Mouse (Mus musculus): ENCODE data around the gene Arhgap10. TPM values are rescaled to one million over a fixed set of nuclear protein-coding genes. Genes with fewer than 3 reads are reported as not detected.

The Arhgap10 gene
- polyA plus RNA-seq, 1 experiment = 0.32 TPM

DNA sequence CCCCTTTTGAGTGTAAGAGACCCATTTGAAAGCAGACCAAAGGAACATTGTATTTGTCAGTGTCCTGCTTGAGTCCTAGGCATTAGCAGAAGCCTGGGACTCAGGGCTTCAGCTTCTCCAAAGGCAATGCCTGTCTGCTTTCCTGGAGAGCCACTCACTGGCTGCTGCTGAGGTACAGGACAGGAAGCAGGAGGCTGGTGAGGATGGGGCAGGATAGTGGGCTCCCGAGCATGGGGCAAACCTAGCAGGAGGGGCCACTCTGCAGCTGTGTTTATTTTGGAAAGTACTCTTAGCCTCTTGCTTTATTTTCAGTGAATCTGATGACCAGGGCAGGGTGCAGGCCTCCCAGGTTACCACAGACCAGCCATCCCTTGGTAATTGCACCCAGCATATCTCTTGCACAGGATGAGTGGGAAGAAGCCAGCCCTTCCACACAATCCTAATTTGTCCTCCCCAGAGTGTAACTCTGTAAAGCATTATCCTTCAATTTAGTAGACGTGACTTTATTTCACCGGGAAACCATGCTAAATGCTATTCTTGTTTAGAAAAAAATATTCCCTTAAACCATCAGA lies 303.8 kb downstream of the Arhgap10 start:
- H3K27me3 ChIP-seq (ENCODE audit: control insufficient read depth) = no peaks in the 10 kb centered on the region
- H3K9me3 ChIP-seq (ENCODE audit: control insufficient read depth, low read length) = no peaks in the 10 kb centered on the region
- H3K4me3 ChIP-seq (replicated peaks) = no peak overlapping the region
- TF ChIP-seq TAL1 (IDR thresholded peaks at IDR 0.05; ENCODE audit: low read length) (no peak), GATA1 (IDR thresholded peaks at IDR 0.05; ENCODE audit: low read length) (no peak)
- H3K4me1 ChIP-seq (ENCODE audit: control insufficient read depth) = no peaks in the 10 kb centered on the region
- H3K36me3 ChIP-seq (ENCODE audit: control insufficient read depth) = no peaks in the 10 kb centered on the region

DNA sequence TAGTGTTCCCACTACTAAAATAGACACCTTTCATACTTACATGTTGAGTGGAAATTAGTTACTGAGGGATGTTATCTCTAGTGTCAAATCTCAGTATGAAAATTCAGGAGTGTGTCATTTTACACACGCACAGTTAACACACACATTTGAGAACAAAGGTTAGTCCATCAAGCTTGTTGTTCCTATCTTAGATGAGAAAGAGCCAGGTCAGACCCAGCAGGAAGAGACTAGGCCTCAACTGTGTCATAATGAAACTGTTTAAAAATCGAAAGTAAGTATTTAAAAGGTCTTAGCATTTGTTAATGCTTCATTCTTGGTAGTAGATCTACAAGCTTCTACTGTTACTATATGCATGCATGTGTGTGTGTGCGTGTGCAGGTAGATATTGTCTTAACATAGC lies 308.5 kb downstream of the Arhgap10 start:
- no peaks in the 10 kb centered on the region for H3K4me1 ChIP-seq (ENCODE audit: control insufficient read depth)
- no peaks in the 10 kb centered on the region for H3K36me3 ChIP-seq (ENCODE audit: control insufficient read depth)
- no peaks in the 10 kb centered on the region for H3K27me3 ChIP-seq (ENCODE audit: control insufficient read depth)
- H3K9me3 ChIP-seq (ENCODE audit: control insufficient read depth, low read length) = no peaks in the 10 kb centered on the region
- no peak overlapping the region for H3K4me3 ChIP-seq (replicated peaks)
- TF ChIP-seq TAL1 (IDR thresholded peaks at IDR 0.05; ENCODE audit: low read length) (no peak), GATA1 (IDR thresholded peaks at IDR 0.05; ENCODE audit: low read length) (no peak)

Other genes with a start within 250 kb of the Arhgap10 start
- 0.05 TPM in 2 replicates for gene Prmt9, start 31.4 kb upstream of the Arhgap10 start, polyA plus RNA-seq (2012)
- gene Tmem184c, start 92.7 kb upstream of the Arhgap10 start, polyA plus RNA-seq (2012) = not detected in 2 replicates
- gene Ednra, start 206.5 kb upstream of the Arhgap10 start, polyA plus RNA-seq (2012) = 0.01 TPM in 1 of 2 replicates, not detected in the other